Mouse (Mus musculus) G1E (cell line): ENCODE data around the gene Ltb4r2. TPM values are rescaled to one million over a fixed set of nuclear protein-coding genes. Genes with fewer than 3 reads are reported as not detected.
A peak's percentile ranks its signal among the peaks of the same experiment; 100 is the strongest.

Source experiments
- ATAC-seq: 2 replicates; pipeline ENCODE4 v1.8.0; 2016; ENCODE audit warnings: mild to moderate bottlenecking; ENCODE audit not compliant: insufficient number of reproducible peaks, poor library complexity, low FRiP score, severe bottlenecking; ENCODE audit errors: extremely low read depth
- DNase-seq: peaks from one replicate; pipeline ENCODE4 v3.0.0; 2012; ENCODE audit warnings: low spot score
- H3K27me3 ChIP-seq: 2 replicates; pipeline ENCODE4 v1.6.1; 2012; ENCODE audit warnings: mild to moderate bottlenecking, low read length, inconsistent platforms; ENCODE audit not compliant: insufficient read depth
- H3K36me3 ChIP-seq: replicated peaks from 2 replicates; pipeline ENCODE3; 2012; ENCODE audit warnings: mild to moderate bottlenecking, inconsistent platforms
- H3K4me1 ChIP-seq: 2 replicates; pipeline ENCODE4 v1.6.1; 2012; ENCODE audit warnings: low read depth, low read length, inconsistent platforms, mixed read lengths; ENCODE audit not compliant: insufficient read depth
- H3K4me3 ChIP-seq: 2 replicates; pipeline ENCODE4 v1.5.1; 2012; ENCODE audit warnings: low read depth, mild to moderate bottlenecking, inconsistent platforms, low read length, moderate library complexity, mixed read lengths
- H3K9me3 ChIP-seq: replicated peaks from 2 replicates; pipeline ENCODE4 v1.6.1; 2012; ENCODE audit warnings: inconsistent platforms
- CTCF ChIP-seq: IDR thresholded peaks from 2 replicates; pipeline ENCODE4 v1.5.1; 2012; ENCODE audit warnings: low read depth, low read length, inconsistent platforms, mixed read lengths
- GATA1 ChIP-seq: IDR thresholded peaks from 2 replicates; pipeline ENCODE4 v1.6.1; 2012; ENCODE audit warnings: borderline replicate concordance, low read length, inconsistent platforms, mixed read lengths
- GATA2 ChIP-seq: IDR thresholded peaks from 2 replicates; pipeline ENCODE4 v1.6.1; 2012; ENCODE audit warnings: low read depth, low read length, inconsistent platforms, borderline replicate concordance
- POLR2AphosphoS5 ChIP-seq: IDR thresholded peaks from 2 replicates; pipeline ENCODE4 v1.6.1; 2012; ENCODE audit warnings: low read depth, low read length, inconsistent platforms; ENCODE audit not compliant: insufficient replicate concordance
- TAL1 ChIP-seq: conservative IDR thresholded peaks from 2 replicates; pipeline ENCODE4 v1.6.1; 2012; ENCODE audit warnings: low read depth, low read length, inconsistent platforms, mixed read lengths
- polyA plus RNA-seq: library from polyadenylated mRNA; stranded (reverse); fragments of >175 nt; gene quantifications from 2 replicates; pipeline ENCODE4 v1.2.3, GENCODE M21; 2012
- total RNA-seq, 2 experiments: library from RNA; stranded (forward) in 1 of 2; stranded (reverse) in 1 of 2; fragments of 200-1000 nt in 1 of 2; fragments of >200 nt in 1 of 2; fragmentation: Nextera tagmentation in 1 of 2; gene quantifications; 2 replicates each; pipeline ENCODE4 v1.2.3; 2014 to 2017

The Ltb4r2 gene
- total and polyA plus RNA-seq, 3 experiments = 0.11 TPM; not detected in 2

DNA sequence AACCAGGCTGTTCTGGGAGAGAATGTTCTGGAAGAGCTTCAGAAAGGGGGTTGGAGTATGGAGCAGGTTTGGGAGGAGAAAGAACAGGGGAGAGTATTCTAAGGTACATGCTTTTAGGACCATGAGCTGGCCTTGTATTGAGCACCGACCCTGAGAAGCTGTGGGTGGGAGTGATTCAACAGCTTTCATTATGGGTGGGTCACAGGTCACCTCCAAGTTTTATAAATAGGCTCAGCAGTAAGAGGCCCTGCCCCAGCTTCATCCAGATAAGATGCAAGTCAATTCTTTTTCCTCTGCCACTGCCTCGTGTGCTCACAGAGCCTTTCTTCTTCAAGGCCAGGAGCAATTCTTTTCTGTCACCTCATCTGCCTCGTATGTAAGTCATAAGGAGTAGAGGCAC lies 15.9 kb downstream of the Ltb4r2 start:
- no peak for ATAC-seq
- no peak for DNase-seq
- no peaks in the 10 kb centered on the region for H3K36me3 ChIP-seq
- no peak overlapping the region for H3K4me3 ChIP-seq
- no peaks in the 10 kb centered on the region for H3K9me3 ChIP-seq
- peaks cover 61% of the 10 kb centered on the region for H3K4me1 ChIP-seq
- TF ChIP-seq CTCF = no peak
- no peak for TF ChIP-seq POLR2AphosphoS5
- TF ChIP-seq GATA1 = no peak
- no peak for TF ChIP-seq GATA2
- TF ChIP-seq TAL1 = no peak
- H3K27me3 ChIP-seq = peaks cover 85% of the 10 kb centered on the region

DNA sequence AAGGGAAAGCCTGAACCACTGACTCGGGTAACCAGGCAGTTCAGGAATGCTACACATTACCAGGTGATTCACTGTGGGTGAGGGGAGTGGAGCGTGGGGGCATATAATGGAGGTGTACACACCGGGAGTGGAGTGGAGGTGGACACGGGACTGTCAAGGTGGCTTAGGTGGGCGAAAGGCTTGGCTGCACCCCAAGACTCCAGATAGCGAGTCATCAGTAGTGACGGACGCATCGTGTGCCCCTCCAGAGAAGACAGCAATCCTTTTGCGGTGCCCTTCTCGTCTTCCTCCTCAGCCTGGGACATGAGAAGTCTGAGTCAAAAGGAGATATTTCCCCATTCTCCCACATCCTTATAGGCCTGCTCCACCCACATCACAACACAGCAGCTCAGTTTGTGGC lies 16.6 kb downstream of the Ltb4r2 start:
- Histone ChIP-seq H3K4me3 (no peak overlapping the region), H3K4me1 (peaks cover 56% of the 10 kb centered on the region), H3K27me3 (peaks cover 85% of the 10 kb centered on the region), H3K36me3 (no peaks in the 10 kb centered on the region), H3K9me3 (no peaks in the 10 kb centered on the region)
- no peak for ATAC-seq
- TF ChIP-seq GATA1 (no peak), CTCF (no peak), TAL1 (no peak), POLR2AphosphoS5 (no peak), GATA2 (no peak)
- no peak for DNase-seq

DNA sequence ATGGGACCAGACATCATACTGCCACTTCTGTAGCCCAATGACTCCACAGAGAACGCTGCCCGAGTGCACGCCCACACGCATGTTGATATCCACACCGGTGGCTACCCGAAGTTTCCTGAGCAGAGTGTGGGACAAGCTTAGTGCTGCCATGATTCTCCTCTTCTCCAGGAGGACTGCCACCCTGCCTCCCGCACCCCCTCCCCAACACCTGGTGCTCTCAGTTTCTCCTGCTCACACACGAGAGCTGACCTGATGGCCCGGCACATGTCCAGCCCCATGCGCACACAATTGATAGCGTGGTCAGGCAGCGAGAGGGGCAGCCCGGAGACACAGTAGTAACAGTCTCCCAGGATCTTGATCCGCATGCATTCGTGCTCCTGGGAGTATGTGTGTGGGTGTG lies 17.5 kb downstream of the Ltb4r2 start:
- Histone ChIP-seq H3K4me1 (peaks cover 49% of the 10 kb centered on the region), H3K9me3 (no peaks in the 10 kb centered on the region), H3K4me3 (no peak overlapping the region), H3K27me3 (peaks cover 87% of the 10 kb centered on the region), H3K36me3 (no peaks in the 10 kb centered on the region)
- DNase-seq = no peak
- no peak for ATAC-seq
- TF ChIP-seq TAL1 (no peak), CTCF (no peak), GATA2 (no peak), GATA1 (no peak), POLR2AphosphoS5 (no peak)

DNA sequence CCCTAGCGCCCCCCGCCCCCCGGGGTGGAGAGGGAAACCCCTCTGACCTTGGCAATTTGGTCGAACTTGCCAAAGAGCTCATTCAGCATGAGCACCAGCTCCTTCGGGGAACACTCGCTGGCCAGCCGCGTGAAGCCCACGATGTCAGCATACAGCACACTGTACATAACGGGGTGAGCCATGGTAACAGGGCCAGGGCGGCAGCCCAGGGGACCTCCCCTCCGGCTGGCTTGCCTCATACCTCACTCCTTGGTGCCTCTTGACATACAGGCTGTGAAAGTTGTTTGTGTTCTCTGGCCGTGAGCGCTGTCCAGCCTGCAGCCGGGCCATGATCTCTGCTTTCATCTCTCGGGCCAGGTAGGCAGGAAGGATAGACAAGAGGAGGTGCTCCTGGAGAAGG lies 18.4 kb downstream of the Ltb4r2 start:
- Histone ChIP-seq H3K27me3 (peaks cover 87% of the 10 kb centered on the region), H3K9me3 (no peaks in the 10 kb centered on the region), H3K4me1 (peaks cover 41% of the 10 kb centered on the region), H3K36me3 (no peaks in the 10 kb centered on the region), H3K4me3 (no peak overlapping the region)
- TF ChIP-seq CTCF (no peak), GATA1 (no peak), POLR2AphosphoS5 (no peak), TAL1 (no peak)
- no peak for ATAC-seq
- DNase-seq = no peak

DNA sequence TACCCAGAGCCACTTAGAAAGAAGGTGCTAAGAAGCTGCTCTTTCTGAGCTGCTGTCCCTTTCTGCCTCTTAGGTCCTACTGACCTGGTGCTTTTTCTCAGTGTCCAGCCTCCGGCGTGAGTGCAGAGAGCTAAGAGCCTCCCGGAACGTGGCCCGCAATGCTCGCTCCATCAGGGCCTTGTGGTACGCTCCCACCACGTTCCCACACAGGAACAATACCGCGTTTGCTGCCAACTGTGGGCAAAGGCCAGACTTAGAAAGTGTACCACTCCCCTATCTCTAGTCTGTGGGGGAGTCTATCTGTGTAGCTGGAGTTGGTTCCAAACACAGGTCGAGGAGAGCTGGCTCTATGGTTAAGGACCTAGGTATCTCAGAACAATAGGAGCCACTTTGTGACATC lies 19.5 kb downstream of the Ltb4r2 start:
- Histone ChIP-seq H3K27me3 (peaks cover 89% of the 10 kb centered on the region), H3K4me3 (no peak overlapping the region)
- no peak for TF ChIP-seq GATA2
- no peak for TF ChIP-seq GATA1
- no peak for TF ChIP-seq CTCF
- TF ChIP-seq POLR2AphosphoS5 = no peak

GRCm38 (mm10) chr14:55781310-55781709 lies 20.1 kb downstream of the Ltb4r2 start:
- Histone ChIP-seq H3K27me3 (peaks cover 92% of the 10 kb centered on the region), H3K36me3 (no peaks in the 10 kb centered on the region), H3K4me3 (no peak overlapping the region; the same call in 1 of the 2 replicates), H3K4me1 (peaks cover 45% of the 10 kb centered on the region), H3K9me3 (no peaks in the 10 kb centered on the region)
- DNase-seq = peak; percentile 75
- ATAC-seq = peak; percentile 40
- TF ChIP-seq CTCF (peak; percentile 96), GATA1 (no peak)

More for the DNA sequence above, 19.5 kb downstream of the Ltb4r2 start:
- Histone ChIP-seq H3K36me3 (no peaks in the 10 kb centered on the region), H3K4me1 (peaks cover 46% of the 10 kb centered on the region), H3K9me3 (no peaks in the 10 kb centered on the region)
- DNase-seq = no peak
- ATAC-seq = no peak
